Mouse (Mus musculus) lung, adult 18-20 months (tissue): Measurements from ENCODE around the gene Tnfsf8.

Source experiments
- DNase-seq, 2 experiments: peaks; one replicate each; pipeline ENCODE4 v3.0.0; 2022; ENCODE audit warnings: mixed read lengths in 2 of 2

Tnfsf8 gene

GRCm38 (mm10) chr4:63840457-63840856, 20.7 kb downstream of the Tnfsf8 start:
- no peak for DNase-seq

- DNase-seq = no peak
Measured at GRCm38 (mm10) chr4:63823136-63823535, 38.0 kb downstream of the Tnfsf8 start.

- no peak for DNase-seq
Measured at GRCm38 (mm10) chr4:63817505-63817904, 43.6 kb downstream of the Tnfsf8 start.

- DNase-seq = no peak
Measured at GRCm38 (mm10) chr4:63815668-63816067, 45.5 kb downstream of the Tnfsf8 start.

GRCm38 (mm10) chr4:63798083-63798482, 63.1 kb downstream of the Tnfsf8 start:
- DNase-seq = no peak

- no peak for DNase-seq
Measured at GRCm38 (mm10) chr4:63796527-63796926, 64.6 kb downstream of the Tnfsf8 start.

- DNase-seq = no peak
Measured at GRCm38 (mm10) chr4:63792328-63792727, 68.8 kb downstream of the Tnfsf8 start.

GRCm38 (mm10) chr4:63785466-63785865, 75.7 kb downstream of the Tnfsf8 start:
- no peak for DNase-seq

- DNase-seq = no peak
Measured at GRCm38 (mm10) chr4:63783826-63784225, 77.3 kb downstream of the Tnfsf8 start.

- DNase-seq = no peak
Measured at GRCm38 (mm10) chr4:63782970-63783613, 78.1 kb downstream of the Tnfsf8 start.
